Mouse (Mus musculus) testis, adult 2 months (tissue): Measurements from ENCODE around the gene Dcps.

Experiments
- CTCF ChIP-seq: fragments of 200-500 bp; IDR thresholded peaks from 2 replicates; pipeline ENCODE4 v1.5.1; 2012; ENCODE audit warnings: low read depth, mild to moderate bottlenecking, inconsistent platforms, low read length, moderate library complexity; ENCODE audit not compliant: control insufficient read depth, insufficient read depth, insufficient replicate concordance
- POLR2A ChIP-seq: fragments of 200-500 bp; IDR thresholded peaks from 2 replicates; pipeline ENCODE4 v1.6.1; 2012; ENCODE audit warnings: low read depth, mild to moderate bottlenecking, inconsistent platforms, low read length, moderate library complexity; ENCODE audit not compliant: control insufficient read depth

- TF ChIP-seq POLR2A (no peak), CTCF (no peak)
Measured at GRCm38 (mm10) chr9:35166798-35167635, 8.8 kb downstream of the Dcps start.
